In the genomic region with DNA sequence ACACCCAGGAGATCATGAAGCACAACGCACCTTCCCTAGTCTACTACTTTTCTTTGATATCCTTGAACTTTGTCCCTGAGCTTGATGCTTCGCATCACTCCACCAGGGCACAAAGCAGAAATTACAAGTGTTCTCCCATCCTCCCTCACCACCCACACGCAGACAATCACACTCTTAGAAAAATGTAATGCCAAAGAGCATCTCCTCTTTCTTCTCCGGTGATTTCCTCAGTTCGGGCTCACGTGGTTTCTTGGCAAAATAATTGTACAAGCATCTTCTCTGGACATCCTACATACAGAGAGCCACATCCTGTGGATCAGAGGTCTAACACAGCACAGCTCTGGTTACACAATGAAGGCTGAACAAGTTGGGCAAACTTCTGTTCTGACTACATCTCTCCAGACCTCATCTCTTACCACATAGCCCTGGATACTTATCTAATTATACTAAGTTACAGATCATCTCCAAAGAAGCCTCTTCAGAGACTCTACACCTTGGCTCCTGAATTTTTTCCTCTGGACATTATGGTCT, we compare ENCODE assay signal across 20 mouse cellular contexts. TPM values are rescaled to one million over a fixed set of nuclear protein-coding genes. Genes with fewer than 3 reads are reported as not detected.
DNase-seq lines count a peak whose midpoint lies in the region; ATAC-seq and TF ChIP-seq lines count a peak whose summit lies in the region.
"Had no signal": no experiment of that assay in that cellular context is flagged by ENCODE, and none has a peak within 500 bp of the region (broad histone marks: within the 10 kb centered on the region; RNA-seq: fewer than 3 reads in every experiment).

No protein-coding gene starts in this region.

- no peak for TF ChIP-seq CTCF in lung, postnatal 0 days (IDR thresholded peaks at IDR 0.05)
- no peak for TF ChIP-seq CTCF in bone marrow, adult 2 months (IDR thresholded peaks at IDR 0.05; ENCODE audit: control insufficient read depth, insufficient read depth, low read length)

- H3K9me3 ChIP-seq in lung, postnatal 0 days (ENCODE audit: low read length) = no peaks in the 10 kb centered on the region
- H3K9me3 ChIP-seq in hindbrain, embryonic 16.5 days (ENCODE audit: control insufficient read depth, low read length) = no peaks in the 10 kb centered on the region
- H3K9me3 ChIP-seq: embryonic facial prominence, embryonic 13.5 days; heart, embryonic 10.5 days; hindbrain, embryonic 12.5 days; midbrain, embryonic 12.5 days; neural tube, embryonic 13.5 days had no signal

- TF ChIP-seq EP300 in lung, postnatal 0 days (IDR thresholded peaks at IDR 0.05) = peak; percentile 42; the same call in 1 of the 2 replicates

- no peak overlapping the region for H3K27ac ChIP-seq in lung, postnatal 0 days (ENCODE audit: low read length)
- H3K27ac ChIP-seq in bone marrow, adult 2 months (ENCODE audit: control insufficient read depth, insufficient read depth, low read depth, low read length, poor library complexity) = peak overlapping the region; percentile 48; the same call in 1 of the 2 replicates
- no peak overlapping the region for H3K27ac ChIP-seq in hindbrain, embryonic 16.5 days (ENCODE audit: low read depth, low read length)
- H3K27ac ChIP-seq: embryonic facial prominence, embryonic 13.5 days; heart, embryonic 10.5 days; hindbrain, embryonic 12.5 days; midbrain, embryonic 12.5 days; neural tube, embryonic 13.5 days had no signal

- H3K9ac ChIP-seq in lung, postnatal 0 days (replicated peaks; ENCODE audit: low read depth) = no peak overlapping the region
- no peak overlapping the region for H3K9ac ChIP-seq in hindbrain, embryonic 16.5 days (ENCODE audit: low read depth, low read length)
- H3K9ac ChIP-seq: embryonic facial prominence, embryonic 13.5 days; hindbrain, embryonic 12.5 days; midbrain, embryonic 12.5 days; neural tube, embryonic 13.5 days had no signal

- H3K36me3 ChIP-seq in lung, postnatal 0 days (ENCODE audit: insufficient read depth, low read length) = no peaks in the 10 kb centered on the region
- H3K36me3 ChIP-seq in hindbrain, embryonic 16.5 days (ENCODE audit: control insufficient read depth, insufficient read depth, low read length) = no peaks in the 10 kb centered on the region
- H3K36me3 ChIP-seq: embryonic facial prominence, embryonic 13.5 days; heart, embryonic 10.5 days; hindbrain, embryonic 12.5 days; midbrain, embryonic 12.5 days; neural tube, embryonic 13.5 days had no signal

- no peak overlapping the region for H3K4me2 ChIP-seq in lung, postnatal 0 days (replicated peaks; ENCODE audit: low read depth, low read length)
- H3K4me2 ChIP-seq in hindbrain, embryonic 16.5 days (ENCODE audit: low read length) = no peak overlapping the region
- H3K4me2 ChIP-seq: embryonic facial prominence, embryonic 13.5 days; hindbrain, embryonic 12.5 days; midbrain, embryonic 12.5 days; neural tube, embryonic 13.5 days had no signal

- 0 out of 2 replicates have a peak, but pooled peaks cover 6% of the 10 kb centered on the region for H3K4me1 ChIP-seq in lung, postnatal 0 days (ENCODE audit: insufficient read depth, low read depth, low read length)
- H3K4me1 ChIP-seq in bone marrow, adult 2 months (ENCODE audit: control insufficient read depth, insufficient read depth, low read length) = peaks cover 4% of the 10 kb centered on the region
- peaks cover 2% of the 10 kb centered on the region; the same call in 1 of the 2 replicates for H3K4me1 ChIP-seq in hindbrain, embryonic 16.5 days (ENCODE audit: control insufficient read depth, insufficient read depth, low read depth, low read length)
- H3K4me1 ChIP-seq: hindbrain, embryonic 12.5 days had no signal

- H3K27me3 ChIP-seq in lung, postnatal 0 days (replicated peaks; ENCODE audit: insufficient read depth, low read length) = no peaks in the 10 kb centered on the region
- no peaks in the 10 kb centered on the region for H3K27me3 ChIP-seq in hindbrain, embryonic 16.5 days (replicated peaks; ENCODE audit: control insufficient read depth, insufficient read depth, low read length)
- H3K27me3 ChIP-seq: embryonic facial prominence, embryonic 13.5 days; hindbrain, embryonic 12.5 days; midbrain, embryonic 12.5 days; neural tube, embryonic 13.5 days; Patski had no signal

- peak; percentile 30 for DNase-seq in lung, postnatal 0 days (ENCODE audit: low spot score)
- DNase-seq in lung, postnatal 10 days = no peak
- peak; percentile 38 for DNase-seq in lung, postnatal 25 days (ENCODE audit: low spot score)
- DNase-seq in kidney, adult 8-10 months = no peak
- no peak for DNase-seq in heart, adult 8-10 months (ENCODE audit: low spot score)
- DNase-seq: adrenal gland, postnatal 14 days; cerebellum, adult 11 months; cerebellum, postnatal 10 days; gastrocnemius, postnatal 25 days; right cerebral cortex, adult 18-20 months; thymus, postnatal 4 days had no signal

- 81% methylated on average over 6 of the region's 6 CpGs for WGBS in lung, postnatal 0 days
- 47% methylated on average over 6 of the region's 6 CpGs for WGBS in bone marrow, adult 2 months
- 87% methylated on average over 6 of the region's 6 CpGs for WGBS in hindbrain, embryonic 16.5 days

- H3K4me3 ChIP-seq in lung, postnatal 0 days (ENCODE audit: low read depth, low read length) = no peak overlapping the region
- H3K4me3 ChIP-seq in bone marrow, adult 2 months (replicated peaks; ENCODE audit: control insufficient read depth, low read depth, low read length) = no peak overlapping the region
- no peak overlapping the region for H3K4me3 ChIP-seq in hindbrain, embryonic 16.5 days (ENCODE audit: low read length)
- H3K4me3 ChIP-seq: embryonic facial prominence, embryonic 13.5 days; heart, embryonic 10.5 days; hindbrain, embryonic 12.5 days; midbrain, embryonic 12.5 days; neural tube, embryonic 13.5 days had no signal

- TF ChIP-seq POLR2A in bone marrow, adult 2 months (IDR thresholded peaks at IDR 0.05; ENCODE audit: borderline replicate concordance, control insufficient read depth, low read depth, low read length) = no peak

- ATAC-seq in lung, postnatal 0 days = no peak
- ATAC-seq in hindbrain, embryonic 16.5 days = no peak
- ATAC-seq: forebrain, embryonic 14.5 days; Patski had no signal

RNA-seq across cellular contexts. Expression of gene Cd47, which starts 36.4 kb away (rescaled TPM):
- polyA plus RNA-seq in lung, postnatal 0 days (2015; fragmentation: Nextera tagmentation; extraction: Ambion mirVana) = 219 and 245 TPM in 2 replicates
- 159 and 163 TPM in 2 replicates for polyA plus RNA-seq in bone marrow, adult 2 months (2011; ENCODE audit: insufficient read depth, insufficient read length, low replicate concordance, missing spikeins)
- 172 and 192 TPM in 2 replicates for polyA plus RNA-seq in hindbrain, embryonic 16.5 days (2015; fragmentation: Nextera tagmentation; extraction: Ambion mirVana)
- total RNA-seq in heart, adult 8-10 months (2022) = 10 to 100 TPM; 82.2 to 91.4 (median 87.5) TPM

Comparison
In these comparisons a context has a peak if more than half of its experiments do, and no peak if none do; other contexts are left out.
1. DNase-seq: peak in lung, postnatal 0 days (single experiment) and lung, postnatal 25 days (single experiment); none in lung, postnatal 10 days (single experiment), kidney, adult 8-10 months (0 of 2) and heart, adult 8-10 months (single experiment).